8 mouse cellular contexts compared by ENCODE assay signal in the genomic region with DNA sequence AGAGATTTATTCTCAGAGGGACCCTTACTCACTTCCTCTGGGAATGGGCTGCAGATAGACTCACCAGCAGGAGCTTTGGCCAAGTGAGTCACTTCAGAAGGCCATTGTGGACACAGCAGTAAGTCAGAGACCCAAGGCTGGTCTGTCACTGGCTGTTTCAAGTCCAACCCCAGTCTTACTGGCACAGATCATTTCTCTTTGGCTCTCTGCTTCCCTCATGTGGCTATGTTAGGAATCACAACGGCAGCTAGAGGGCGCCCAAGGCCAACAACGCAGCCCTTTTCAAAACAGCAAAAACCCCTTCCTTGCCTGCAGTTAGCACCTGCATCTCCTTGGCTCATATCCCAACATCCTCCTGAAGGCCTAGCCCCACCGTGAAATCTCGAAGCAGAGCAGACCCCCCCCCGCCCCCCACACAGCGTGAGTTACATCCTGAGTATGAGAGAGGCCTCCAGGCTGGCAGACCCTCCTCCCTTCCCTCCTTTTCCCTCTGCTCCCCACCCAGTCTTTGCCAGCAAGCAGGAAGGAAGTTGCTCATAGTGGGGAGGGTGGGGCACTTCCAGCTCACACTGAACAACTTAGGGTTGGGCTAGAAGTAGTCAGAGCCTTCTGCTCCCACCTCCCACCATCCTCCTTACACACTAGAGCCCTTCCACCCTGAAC. TPM values are rescaled to one million over a fixed set of nuclear protein-coding genes. Genes with fewer than 3 reads are reported as not detected.
DNase-seq lines count a peak whose midpoint lies in the region; ATAC-seq and TF ChIP-seq lines count a peak whose summit lies in the region.

No protein-coding gene starts in this region.

- CTCF ChIA-PET in Patski (lab: Charles Lee), result interaction anchor here (0.8 to 2.9 kb wide), 16 partner anchors 9 to 98 kb away, joined by 3 to 12 read pairs (median 4); a partner anchor contains a TSS

- DNase-seq in Patski (ENCODE audit: low read depth, low spot score), result peak; percentile 30
- peak; percentile 92 to 95 for DNase-seq in cerebellum, postnatal 10 days
- peak; percentile 84 for DNase-seq in gastrocnemius, adult 18-20 months (ENCODE audit: low spot score)
- DNase-seq in layer of hippocampus, postnatal 36 days, result peak; percentile 74 to 82
- DNase-seq in lung, postnatal 36 days, result peak; percentile 88
- DNase-seq in right cerebral cortex, adult 2 months (ENCODE audit: low spot score in 2 of 2), result peak; percentile 87 to 94
- peak; percentile 82 for DNase-seq in urinary bladder, postnatal 25 days (ENCODE audit: low spot score)

- peaks cover 7% of the 10 kb centered on the region for H3K4me1 ChIP-seq in hindbrain, embryonic 15.5 days (replicated peaks)

- H3K27me3 ChIP-seq in Patski, result peaks cover 20% of the 10 kb centered on the region
- no peaks in the 10 kb centered on the region for H3K27me3 ChIP-seq in hindbrain, embryonic 15.5 days

- POLR2A ChIA-PET in Patski (lab: Charles Lee), result no interaction called here

- WGBS in hindbrain, embryonic 15.5 days, result 0% methylated on average over 7 of the region's 7 CpGs

- H3K36me3 ChIP-seq in hindbrain, embryonic 15.5 days, result no peaks in the 10 kb centered on the region

- no peak for ATAC-seq in Patski
- ATAC-seq in hindbrain, embryonic 15.5 days (ENCODE audit: low FRiP score, low read depth), result peak; percentile 71

- no peak overlapping the region for H3K27ac ChIP-seq in hindbrain, embryonic 15.5 days (replicated peaks)

- no peak overlapping the region for H3K4me3 ChIP-seq in hindbrain, embryonic 15.5 days

- H3K9ac ChIP-seq in hindbrain, embryonic 15.5 days, result no peak overlapping the region

- TF ChIP-seq CTCF in Patski (IDR thresholded peaks at IDR 0.05), result peak; percentile 97

- H3K9me3 ChIP-seq in hindbrain, embryonic 15.5 days, result no peaks in the 10 kb centered on the region

- no peak overlapping the region for H3K4me2 ChIP-seq in hindbrain, embryonic 15.5 days

- in situ Hi-C loops in Patski (cut with MboI; ENCODE audit: low pct_unique_long_range_greater_than_20kb), result loop anchor here (5.0 kb wide), 1 partner anchor 94 kb away; no protein-coding TSS in a partner anchor

RNA-seq across cellular contexts. Expression of a gene that starts 3.7 kb away (rescaled TPM):
- polyA plus RNA-seq in Patski (2021), result 0.06 TPM
- 1 to 10 TPM; 4.3 to 8.1 TPM for total RNA-seq in gastrocnemius, adult 18-20 months (2021)
- polyA plus RNA-seq in hindbrain, embryonic 15.5 days (2015; fragmentation: Nextera tagmentation; extraction: Ambion mirVana), result 9.6 and 10.7 TPM in 2 replicates
- total RNA-seq in layer of hippocampus, postnatal 36 days (2021), result 1 to 10 TPM; 6.1 to 6.4 TPM

RNA-seq across cellular contexts. Expression of a gene that starts 9.5 kb away (rescaled TPM):
- 0.12 TPM for polyA plus RNA-seq in Patski (2021)
- 1 to 10 TPM; 1.1 to 1.5 TPM for total RNA-seq in gastrocnemius, adult 18-20 months (2021)
- polyA plus RNA-seq in hindbrain, embryonic 15.5 days (2015; fragmentation: Nextera tagmentation; extraction: Ambion mirVana), result 13.0 and 17.9 TPM in 2 replicates
- 10 to 100 TPM; 21.3 to 23.7 TPM for total RNA-seq in layer of hippocampus, postnatal 36 days (2021)

RNA-seq across cellular contexts. Expression of a gene that starts 31.0 kb away (rescaled TPM):
- 0.51 TPM for polyA plus RNA-seq in Patski (2021)
- total RNA-seq in gastrocnemius, adult 18-20 months (2021), result under 1 TPM; 0.16 to 0.19 TPM
- 2.9 and 3.6 TPM in 2 replicates for polyA plus RNA-seq in hindbrain, embryonic 15.5 days (2015; fragmentation: Nextera tagmentation; extraction: Ambion mirVana)
- 1 to 10 TPM; 3.0 to 4.2 TPM for total RNA-seq in layer of hippocampus, postnatal 36 days (2021)

RNA-seq across cellular contexts. Expression of a gene that starts 32.5 kb away (rescaled TPM):
- polyA plus RNA-seq in Patski (2021), result 67.6 TPM
- total RNA-seq in gastrocnemius, adult 18-20 months (2021), result 10 to 100 TPM; 30.4 to 40.3 TPM
- polyA plus RNA-seq in hindbrain, embryonic 15.5 days (2015; fragmentation: Nextera tagmentation; extraction: Ambion mirVana), result 49.7 and 56.5 TPM in 2 replicates
- 10 to 100 TPM; 51.9 to 58.7 TPM for total RNA-seq in layer of hippocampus, postnatal 36 days (2021)

RNA-seq across cellular contexts. Expression of a gene that starts 52.3 kb away (rescaled TPM):
- 2.6 TPM for polyA plus RNA-seq in Patski (2021)
- total RNA-seq in gastrocnemius, adult 18-20 months (2021), result under 1 TPM; 0.32 to 0.38 TPM
- 0.88 and 1.4 TPM in 2 replicates for polyA plus RNA-seq in hindbrain, embryonic 15.5 days (2015; fragmentation: Nextera tagmentation; extraction: Ambion mirVana)
- total RNA-seq in layer of hippocampus, postnatal 36 days (2021), result under 1 TPM in 1 of 2 experiments, not detected in 1; 0.23 TPM

Comparison
In these comparisons a context has a peak if more than half of its experiments do, and no peak if none do; other contexts are left out.
1. DNase-seq: peak in every context shown above with its lines; median percentile 94 in cerebellum, postnatal 10 days; 90 in right cerebral cortex, adult 2 months; 88 in lung, postnatal 36 days; 84 in gastrocnemius, adult 18-20 months; 82 in urinary bladder, postnatal 25 days; 78 in layer of hippocampus, postnatal 36 days; 30 in Patski.
2. RNA of a gene that starts 9.5 kb away (total RNA-seq): 21.3 to 23.7 TPM in layer of hippocampus, postnatal 36 days; 1.1 to 1.5 TPM in gastrocnemius, adult 18-20 months; every median in the first group is over 4 times any median in the second.